Mouse (Mus musculus) frontal cortex, postnatal 25 days (tissue): ENCODE measurements around the gene Vmn1r13.
"Not testable (repeated sequence)": the region's sequence is repeated elsewhere in the genome, so short reads cannot be mapped to it uniquely, and the experiment has no call there.

Experiments
- DNase-seq, 2 experiments: peaks; one replicate each; pipeline ENCODE4 v3.0.0; 2022; ENCODE audit warnings: low spot score in 2 of 2

Gene Vmn1r13

DNA sequence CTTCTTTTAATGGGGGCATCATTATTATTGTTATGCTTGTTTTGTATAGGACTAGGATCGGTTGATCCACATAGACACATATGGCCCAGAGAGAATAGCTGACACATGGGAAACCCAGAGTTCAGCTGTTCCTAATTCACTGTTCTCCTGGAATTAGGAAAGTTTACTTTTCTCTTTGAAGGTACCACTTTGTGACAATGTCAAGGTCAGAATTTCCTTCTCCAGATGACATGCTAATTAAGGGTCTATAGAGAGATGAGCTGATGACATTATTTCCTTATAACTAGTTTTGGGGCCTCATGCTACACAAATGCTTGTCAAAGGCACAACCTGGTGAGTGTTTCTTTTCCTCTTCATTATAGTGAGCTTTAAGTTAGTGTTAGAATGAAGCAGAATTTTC is at the start of gene Vmn1r13:
TSS of gene Vmn1r13 (plus strand) at position 301 of the 400 bp plus-strand sequence.
- not testable (repeated sequence) for DNase-seq

DNA sequence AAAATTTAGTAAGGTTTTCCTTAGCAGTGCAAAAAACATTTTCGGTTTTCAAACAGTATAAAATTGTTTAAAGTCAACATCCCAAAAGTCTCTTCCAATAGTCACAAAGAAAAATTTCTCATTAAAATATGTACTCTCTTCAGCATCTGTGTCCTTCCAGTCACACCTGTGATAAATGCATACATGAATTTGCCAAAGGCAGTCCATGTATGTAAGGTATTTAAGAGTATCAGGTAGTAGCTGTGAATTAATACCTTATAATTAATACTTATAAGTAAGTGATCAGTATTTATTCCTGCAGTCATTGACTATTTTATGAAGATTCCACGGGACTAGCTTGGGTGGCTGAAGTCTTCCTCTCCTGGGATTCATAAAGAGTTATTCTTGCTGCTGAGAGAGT is 46.5 kb upstream of the Vmn1r13 start, which contains the start of gene Vmn1r12:
TSS of gene Vmn1r12 (plus strand) at position 301 of the 400 bp plus-strand sequence.
- DNase-seq, result no peak

DNA sequence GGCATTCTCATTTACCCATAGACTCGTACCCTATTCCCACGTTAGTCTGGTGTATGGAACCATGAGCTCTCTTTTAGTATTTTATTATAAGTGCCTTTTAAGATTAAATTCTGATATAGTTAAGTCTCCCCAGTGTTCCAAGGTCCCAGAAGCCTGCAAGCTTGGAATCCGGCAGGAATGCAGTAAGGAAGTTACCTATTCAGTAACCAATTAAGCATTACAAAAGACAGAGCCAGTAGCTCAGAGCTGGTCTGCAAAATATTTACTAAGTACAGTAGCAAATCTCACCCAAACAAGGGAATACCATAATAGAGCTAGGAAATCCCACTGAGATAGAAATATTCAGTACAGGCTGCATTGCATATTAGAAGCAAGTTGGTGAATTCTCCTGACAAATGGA is 13.1 kb upstream of the Vmn1r13 start:
- not testable (repeated sequence) for DNase-seq

DNA sequence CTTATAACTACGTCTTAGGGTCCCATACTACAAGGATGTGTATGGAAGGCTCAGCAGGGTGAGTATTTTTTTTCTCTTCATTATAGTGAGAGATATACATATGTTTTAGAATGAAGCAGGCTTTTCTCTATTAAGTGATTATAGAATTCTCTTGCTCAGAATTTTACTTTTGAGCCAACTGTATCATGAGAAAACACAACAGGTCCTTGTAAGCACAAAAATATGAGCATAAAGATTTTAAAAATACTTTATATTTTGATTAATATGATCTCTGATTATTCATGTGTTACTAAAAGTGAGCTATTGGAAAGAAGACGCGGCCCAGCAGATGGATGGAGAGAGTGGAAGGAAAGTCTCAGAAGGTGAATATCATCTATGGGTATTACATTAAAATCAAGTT is 28.3 kb downstream of the Vmn1r13 start, which contains the start of gene Vmn1r14:
TSS of gene Vmn1r14 (plus strand) at position 301 of the 400 bp plus-strand sequence.
- no peak for DNase-seq

DNA sequence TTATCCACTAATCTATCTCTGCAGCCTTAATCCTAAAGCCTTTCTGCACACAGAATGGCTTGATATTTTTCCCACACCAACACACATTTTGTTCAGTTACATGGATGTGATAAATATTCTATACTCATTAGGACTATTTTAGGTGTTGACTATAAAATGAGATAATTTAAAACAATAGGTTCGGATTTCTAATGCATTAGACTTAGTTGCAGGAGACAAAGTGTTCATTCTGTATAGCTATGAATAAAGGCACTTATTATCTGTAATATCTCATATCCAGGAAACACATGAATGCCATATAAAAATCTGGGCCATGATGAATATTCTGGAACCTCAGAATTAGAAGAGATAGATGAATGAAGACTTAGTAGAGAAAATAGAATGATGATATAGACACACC is 54.6 kb downstream of the Vmn1r13 start, which contains the start of gene Vmn1r15:
TSS of gene Vmn1r15 (plus strand) at position 301 of the 400 bp plus-strand sequence.
- no peak for DNase-seq

DNA sequence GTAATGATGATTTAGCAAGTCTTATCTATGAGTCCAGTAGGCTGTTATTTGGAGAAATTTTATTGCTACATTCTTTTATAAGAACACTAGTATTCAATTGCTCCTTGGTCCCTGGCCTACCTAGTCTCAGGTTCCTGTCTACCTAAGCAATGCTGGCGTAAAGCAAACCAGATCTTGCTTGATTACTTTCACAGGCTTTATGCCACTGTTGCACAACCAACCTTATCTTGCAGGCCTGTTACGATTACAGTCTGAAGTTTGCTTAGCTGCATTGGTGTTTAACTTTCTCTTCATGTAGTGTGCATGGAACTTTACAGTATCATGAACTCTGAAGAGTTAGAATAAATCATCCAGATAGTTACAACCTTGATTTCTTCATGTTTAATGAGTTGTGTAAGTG is 57.9 kb downstream of the Vmn1r13 start:
- no peak for DNase-seq
